Comparison of ENCODE assay signal across 17 mouse cellular contexts in genomic region chr13:90292124-90292523, GRCm38 (mm10).
A peak's percentile ranks its signal among the peaks of the same experiment; 100 is the strongest.
DNase-seq lines count a peak whose midpoint lies in the region; ATAC-seq lines count a peak whose summit lies in the region.
"Had no signal": no experiment of that assay in that cellular context is flagged by ENCODE, and none has a peak within 500 bp of the region (broad histone marks: within the 10 kb centered on the region; RNA-seq: fewer than 3 reads in every experiment).

No protein-coding gene starts in this region.

- no peak overlapping the region for H3K4me3 ChIP-seq in hindbrain, embryonic 11.5 days (ENCODE audit: low read depth, low read length)
- H3K4me3 ChIP-seq in hindbrain, embryonic 13.5 days, result no peak overlapping the region
- H3K4me3 ChIP-seq in midbrain, embryonic 13.5 days (replicated peaks), result no peak overlapping the region
- no peak overlapping the region for H3K4me3 ChIP-seq in midbrain, embryonic 15.5 days
- no peak overlapping the region for H3K4me3 ChIP-seq in forebrain, embryonic 14.5 days (ENCODE audit: low read depth, low read length)
- no peak overlapping the region for H3K4me3 ChIP-seq in limb, embryonic 10.5 days
- H3K4me3 ChIP-seq: embryonic facial prominence, embryonic 10.5 days; gastrocnemius, adult 2 months; heart, embryonic 12.5 days; hindbrain, embryonic 12.5 days; intestine, embryonic 15.5 days had no signal

- H3K9ac ChIP-seq in hindbrain, embryonic 11.5 days (ENCODE audit: low read depth, low read length), result no peak overlapping the region
- H3K9ac ChIP-seq in hindbrain, embryonic 13.5 days, result no peak overlapping the region
- H3K9ac ChIP-seq in midbrain, embryonic 13.5 days (replicated peaks), result no peak overlapping the region
- H3K9ac ChIP-seq in midbrain, embryonic 15.5 days, result no peak overlapping the region
- H3K9ac ChIP-seq in forebrain, embryonic 14.5 days (ENCODE audit: low read length), result no peak overlapping the region
- H3K9ac ChIP-seq: heart, embryonic 12.5 days; hindbrain, embryonic 12.5 days; intestine, embryonic 15.5 days had no signal

- no peak for DNase-seq in hindbrain, embryonic 11.5 days (ENCODE audit: low spot score)
- peak; percentile 43 for DNase-seq in forebrain, embryonic 14.5 days (ENCODE audit: low spot score)
- no peak for DNase-seq in limb, embryonic 10.5 days (ENCODE audit: low spot score)
- no peak for DNase-seq in urinary bladder, postnatal 4 days (ENCODE audit: low spot score in 2 of 2)
- DNase-seq: adrenal gland, postnatal 10 days; cerebellum, adult 2 months; cerebellum, postnatal 10 days; gastrocnemius, adult 2 months; gastrocnemius, postnatal 25 days had no signal

- WGBS in hindbrain, embryonic 11.5 days, result 66% methylated on average over 1 of the region's 1 CpGs
- 31% methylated on average over 1 of the region's 1 CpGs for WGBS in hindbrain, embryonic 13.5 days
- 40% methylated on average over 1 of the region's 1 CpGs for WGBS in midbrain, embryonic 13.5 days
- WGBS in midbrain, embryonic 15.5 days, result 37% methylated on average over 1 of the region's 1 CpGs
- WGBS in forebrain, embryonic 14.5 days, result 50% methylated on average over 1 of the region's 1 CpGs
- WGBS in limb, embryonic 10.5 days, result 85% methylated on average over 1 of the region's 1 CpGs

- H3K27me3 ChIP-seq in hindbrain, embryonic 11.5 days (ENCODE audit: control insufficient read depth, insufficient read depth, low read length), result no peaks in the 10 kb centered on the region
- H3K27me3 ChIP-seq in hindbrain, embryonic 13.5 days, result no peaks in the 10 kb centered on the region
- no peaks in the 10 kb centered on the region for H3K27me3 ChIP-seq in midbrain, embryonic 13.5 days
- H3K27me3 ChIP-seq in midbrain, embryonic 15.5 days (replicated peaks), result no peaks in the 10 kb centered on the region
- no peaks in the 10 kb centered on the region for H3K27me3 ChIP-seq in forebrain, embryonic 14.5 days (replicated peaks; ENCODE audit: control insufficient read depth, insufficient read depth, low read length)
- no peaks in the 10 kb centered on the region for H3K27me3 ChIP-seq in limb, embryonic 10.5 days (ENCODE audit: low read depth, poor library complexity, severe bottlenecking)
- H3K27me3 ChIP-seq: heart, embryonic 12.5 days; intestine, embryonic 15.5 days had no signal

- H3K27ac ChIP-seq in hindbrain, embryonic 11.5 days (ENCODE audit: low read depth, low read length), result no peak overlapping the region
- no peak overlapping the region for H3K27ac ChIP-seq in hindbrain, embryonic 13.5 days
- H3K27ac ChIP-seq in midbrain, embryonic 13.5 days, result no peak overlapping the region
- no peak overlapping the region for H3K27ac ChIP-seq in midbrain, embryonic 15.5 days
- no peak overlapping the region for H3K27ac ChIP-seq in forebrain, embryonic 14.5 days (ENCODE audit: low read depth, low read length)
- H3K27ac ChIP-seq in limb, embryonic 10.5 days, result peak overlapping the region; percentile 25; the same call in 1 of the 2 replicates
- H3K27ac ChIP-seq: embryonic facial prominence, embryonic 10.5 days; gastrocnemius, adult 2 months; hindbrain, embryonic 12.5 days; intestine, embryonic 15.5 days had no signal

- no peaks in the 10 kb centered on the region for H3K4me1 ChIP-seq in hindbrain, embryonic 11.5 days (replicated peaks; ENCODE audit: control insufficient read depth, insufficient read depth, low read length)
- peaks cover 16% of the 10 kb centered on the region for H3K4me1 ChIP-seq in hindbrain, embryonic 13.5 days (replicated peaks)
- peaks cover 21% of the 10 kb centered on the region for H3K4me1 ChIP-seq in midbrain, embryonic 13.5 days (replicated peaks)
- H3K4me1 ChIP-seq in midbrain, embryonic 15.5 days, result peaks cover 19% of the 10 kb centered on the region
- peaks cover 29% of the 10 kb centered on the region for H3K4me1 ChIP-seq in forebrain, embryonic 14.5 days (ENCODE audit: control insufficient read depth, insufficient read depth, low read length)
- peaks cover 35% of the 10 kb centered on the region for H3K4me1 ChIP-seq in limb, embryonic 10.5 days
- H3K4me1 ChIP-seq: heart, embryonic 12.5 days; intestine, embryonic 15.5 days had no signal

- no peaks in the 10 kb centered on the region for H3K9me3 ChIP-seq in hindbrain, embryonic 11.5 days (ENCODE audit: control insufficient read depth, low read length)
- no peaks in the 10 kb centered on the region for H3K9me3 ChIP-seq in hindbrain, embryonic 13.5 days
- no peaks in the 10 kb centered on the region for H3K9me3 ChIP-seq in midbrain, embryonic 13.5 days
- no peaks in the 10 kb centered on the region for H3K9me3 ChIP-seq in midbrain, embryonic 15.5 days
- no peaks in the 10 kb centered on the region for H3K9me3 ChIP-seq in forebrain, embryonic 14.5 days (replicated peaks; ENCODE audit: control insufficient read depth, low read length)
- no peaks in the 10 kb centered on the region for H3K9me3 ChIP-seq in limb, embryonic 10.5 days (replicated peaks)
- H3K9me3 ChIP-seq: embryonic facial prominence, embryonic 10.5 days; heart, embryonic 12.5 days; hindbrain, embryonic 12.5 days; intestine, embryonic 15.5 days had no signal

- 0 out of 2 replicates have a peak, but pooled peaks have one; percentile 30 for ATAC-seq in hindbrain, embryonic 11.5 days (ENCODE audit: low FRiP score)
- ATAC-seq in hindbrain, embryonic 13.5 days (ENCODE audit: low FRiP score), result no peak
- peak; percentile 41; the same call in 1 of the 2 replicates for ATAC-seq in midbrain, embryonic 13.5 days
- ATAC-seq in midbrain, embryonic 15.5 days (replicated peaks), result no peak
- peak; percentile 53 for ATAC-seq in forebrain, embryonic 14.5 days
- ATAC-seq in erythroid progenitor cell, adult 5-6 weeks (replicated peaks; ENCODE audit: low FRiP score, poor library complexity, severe bottlenecking), result no peak
- ATAC-seq: intestine, embryonic 15.5 days had no signal

- H3K4me2 ChIP-seq in hindbrain, embryonic 11.5 days (replicated peaks; ENCODE audit: low read depth, low read length), result no peak overlapping the region
- no peak overlapping the region for H3K4me2 ChIP-seq in hindbrain, embryonic 13.5 days
- H3K4me2 ChIP-seq in midbrain, embryonic 13.5 days (replicated peaks), result no peak overlapping the region
- no peak overlapping the region for H3K4me2 ChIP-seq in midbrain, embryonic 15.5 days
- H3K4me2 ChIP-seq in forebrain, embryonic 14.5 days (ENCODE audit: low read length), result no peak overlapping the region
- H3K4me2 ChIP-seq: heart, embryonic 12.5 days; hindbrain, embryonic 12.5 days; intestine, embryonic 15.5 days had no signal

- no peaks in the 10 kb centered on the region for H3K36me3 ChIP-seq in hindbrain, embryonic 11.5 days (ENCODE audit: control insufficient read depth, insufficient read depth, low read length)
- no peaks in the 10 kb centered on the region for H3K36me3 ChIP-seq in hindbrain, embryonic 13.5 days
- H3K36me3 ChIP-seq in midbrain, embryonic 13.5 days, result no peaks in the 10 kb centered on the region
- no peaks in the 10 kb centered on the region for H3K36me3 ChIP-seq in midbrain, embryonic 15.5 days (replicated peaks)
- no peaks in the 10 kb centered on the region for H3K36me3 ChIP-seq in forebrain, embryonic 14.5 days (ENCODE audit: control insufficient read depth, insufficient read depth, low read length)
- H3K36me3 ChIP-seq in limb, embryonic 10.5 days, result no peaks in the 10 kb centered on the region
- H3K36me3 ChIP-seq: embryonic facial prominence, embryonic 10.5 days; heart, embryonic 12.5 days; hindbrain, embryonic 12.5 days; intestine, embryonic 15.5 days had no signal

Comparison
In these comparisons a context has a peak if more than half of its experiments do, and no peak if none do; other contexts are left out.
1. ATAC-seq: peak in hindbrain, embryonic 11.5 days (single experiment), midbrain, embryonic 13.5 days (single experiment) and forebrain, embryonic 14.5 days (single experiment); none in hindbrain, embryonic 13.5 days (single experiment), midbrain, embryonic 15.5 days (single experiment) and erythroid progenitor cell, adult 5-6 weeks (single experiment).